Mouse (Mus musculus) heart, embryonic 11.5 days (tissue): ENCODE results near the gene Btnl1. TPM values are rescaled to one million over a fixed set of nuclear protein-coding genes. Genes with fewer than 3 reads are reported as not detected.

ENCODE experiments used
- ATAC-seq: fragments of 200-750 bp; cut with Nextera tagmentation; replicated peaks from 2 replicates; pipeline ENCODE4 v1.8.0; 2017; ENCODE audit warnings: moderate library complexity; ENCODE audit not compliant: insufficient number of reproducible peaks, low FRiP score, low TSS enrichment
- H3K27ac ChIP-seq: fragments of 300-500 bp; sonication (generic); 2 replicates; pipeline ENCODE4 v1.5.1; 2014; ENCODE audit warnings: mild to moderate bottlenecking, low read depth, low read length
- H3K27me3 ChIP-seq: fragments of 300-500 bp; sonication (generic); 2 replicates; pipeline ENCODE4 v1.6.1; 2014; ENCODE audit warnings: mild to moderate bottlenecking, low read length, mixed read lengths; ENCODE audit not compliant: control insufficient read depth, insufficient read depth
- H3K36me3 ChIP-seq: fragments of 300-500 bp; sonication (generic); 2 replicates; pipeline ENCODE4 v1.6.1; 2014; ENCODE audit warnings: mild to moderate bottlenecking, low read length, moderate library complexity, mixed read lengths; ENCODE audit not compliant: control insufficient read depth, insufficient read depth
- H3K4me1 ChIP-seq: fragments of 300-500 bp; sonication (generic); 2 replicates; pipeline ENCODE4 v1.6.1; 2014; ENCODE audit warnings: low read length; ENCODE audit not compliant: control insufficient read depth, insufficient read depth
- H3K4me2 ChIP-seq: fragments of 300-500 bp; sonication (generic); 2 replicates; pipeline ENCODE4 v1.6.1; 2014; ENCODE audit warnings: mild to moderate bottlenecking, moderate library complexity
- H3K4me3 ChIP-seq: fragments of 300-500 bp; sonication (generic); 2 replicates; pipeline ENCODE4 v1.5.1; 2014; ENCODE audit warnings: low read depth, low read length
- H3K9ac ChIP-seq: fragments of 300-500 bp; sonication (generic); 2 replicates; pipeline ENCODE4 v1.6.1; 2014; ENCODE audit warnings: mild to moderate bottlenecking, low read depth, low read length, moderate library complexity
- H3K9me3 ChIP-seq: fragments of 300-500 bp; sonication (generic); replicated peaks from 2 replicates; pipeline ENCODE4 v1.6.1; 2016; ENCODE audit warnings: low read length; ENCODE audit not compliant: control insufficient read depth
- WGBS: fragments of 180-500 bp; shearing (Covaris S2); extraction: QIAGEN DNeasy Blood & Tissue Kit; methylation state at CpG from one replicate; pipeline ENCODE4 v1.1.7; 2014; ENCODE audit not compliant: insufficient replicate concordance; 5-methylcytosine and 5-hydroxymethylcytosine counted together
- polyA plus RNA-seq: library from polyadenylated mRNA; unstranded; fragments of >200 nt; fragmentation: Nextera tagmentation; extraction: Ambion mirVana; gene quantifications from 2 replicates; pipeline ENCODE4 v1.2.1, GENCODE M21; 2014

Btnl1 gene
- polyA plus RNA-seq, 1 experiment from 2014 or later = not detected

DNA sequence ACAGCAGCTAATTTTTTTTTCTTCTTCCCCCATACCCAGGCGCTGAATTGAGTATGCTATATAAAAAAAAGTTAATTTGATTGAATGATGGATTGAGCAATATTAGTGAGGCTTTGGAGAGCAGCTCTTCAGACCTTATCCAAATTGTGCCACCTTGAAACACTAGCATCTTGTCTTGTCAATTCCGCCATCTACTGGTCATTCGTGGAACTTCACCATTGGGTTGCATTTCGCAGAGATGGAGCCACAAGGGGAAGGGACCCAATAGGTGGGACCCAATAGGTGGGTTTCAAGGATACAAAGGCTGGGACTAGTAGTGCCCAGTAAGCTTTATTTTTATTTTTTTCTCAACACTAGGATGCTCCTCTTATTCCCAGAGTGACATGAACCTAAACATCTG, 27.5 kb upstream of the Btnl1 start:
- H3K4me3 ChIP-seq = no peak overlapping the region
- 1% methylated on average over 4 of the region's 4 CpGs for WGBS
- H3K4me1 ChIP-seq = no peaks in the 10 kb centered on the region
- H3K9me3 ChIP-seq = no peaks in the 10 kb centered on the region
- H3K36me3 ChIP-seq = no peaks in the 10 kb centered on the region
- no peak for ATAC-seq
- H3K27me3 ChIP-seq = no peaks in the 10 kb centered on the region; the same call in 1 of the 2 replicates
- H3K4me2 ChIP-seq = no peak overlapping the region
- H3K9ac ChIP-seq = no peak overlapping the region
- H3K27ac ChIP-seq = no peak overlapping the region

DNA sequence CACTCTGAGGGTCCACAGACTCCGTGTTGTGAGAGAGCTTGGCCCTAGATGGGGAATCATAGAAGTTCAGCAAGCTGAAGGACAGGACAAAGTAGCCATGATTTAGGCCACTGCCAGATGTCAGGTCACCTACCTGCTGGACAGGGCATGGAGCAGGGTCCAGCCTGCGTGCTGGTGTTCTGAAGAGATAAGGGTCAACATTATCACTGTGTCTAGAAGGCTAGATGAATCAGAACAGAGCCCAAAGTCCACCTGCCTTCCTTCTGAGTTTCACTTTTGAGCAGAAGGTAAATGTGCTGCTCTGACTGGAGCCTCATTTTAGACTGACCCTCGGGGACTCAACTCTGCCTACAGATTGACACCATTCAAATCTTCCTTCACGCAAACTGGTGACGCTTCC, 22.4 kb upstream of the Btnl1 start, which contains the start of gene Btnl2:
Btnl2 (plus strand) TSS at position 284 of the 400 bp plus-strand sequence.
- WGBS = 86% methylated on average over 5 of the region's 5 CpGs
- ATAC-seq = no peak

DNA sequence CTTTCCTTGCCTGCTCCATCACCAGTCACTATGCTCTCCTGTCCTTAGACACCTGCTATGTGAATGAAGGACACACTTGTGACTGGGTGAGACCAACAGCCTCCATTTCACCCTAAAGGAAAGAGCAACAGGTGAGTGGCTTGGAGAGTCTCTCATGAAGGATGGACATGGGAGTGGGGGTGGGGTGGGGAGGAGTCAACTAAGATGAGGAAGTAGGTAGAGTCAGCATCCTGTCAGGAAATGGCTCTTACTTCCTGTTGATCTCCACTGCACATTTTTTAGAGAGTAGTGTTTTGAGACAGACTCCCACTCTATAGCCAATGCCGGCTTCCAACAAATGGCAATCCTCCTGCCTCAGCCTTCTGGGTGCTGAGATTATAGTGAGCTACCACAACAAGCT, 22.0 kb upstream of the Btnl1 start:
- Histone ChIP-seq H3K27ac (no peak overlapping the region), H3K27me3 (no peaks in the 10 kb centered on the region), H3K9me3 (no peaks in the 10 kb centered on the region), H3K4me3 (no peak overlapping the region), H3K4me1 (no peaks in the 10 kb centered on the region), H3K36me3 (no peaks in the 10 kb centered on the region), H3K4me2 (no peak overlapping the region), H3K9ac (no peak overlapping the region)
- 77% methylated on average over 1 of the region's 1 CpGs for WGBS
- ATAC-seq = no peak

More for the DNA sequence above, 22.4 kb upstream of the Btnl1 start, which contains the start of gene Btnl2:
- Histone ChIP-seq H3K27ac (no peak within 1 kb of the TSS), H3K4me3 (no peak within 1 kb of the TSS), H3K9me3 (no peaks in the 10 kb centered on the region), H3K36me3 (no peaks in the 10 kb centered on the region), H3K9ac (no peak within 1 kb of the TSS), H3K4me1 (no peaks in the 10 kb centered on the region), H3K27me3 (no peaks in the 10 kb centered on the region), H3K4me2 (no peak within 1 kb of the TSS)

DNA sequence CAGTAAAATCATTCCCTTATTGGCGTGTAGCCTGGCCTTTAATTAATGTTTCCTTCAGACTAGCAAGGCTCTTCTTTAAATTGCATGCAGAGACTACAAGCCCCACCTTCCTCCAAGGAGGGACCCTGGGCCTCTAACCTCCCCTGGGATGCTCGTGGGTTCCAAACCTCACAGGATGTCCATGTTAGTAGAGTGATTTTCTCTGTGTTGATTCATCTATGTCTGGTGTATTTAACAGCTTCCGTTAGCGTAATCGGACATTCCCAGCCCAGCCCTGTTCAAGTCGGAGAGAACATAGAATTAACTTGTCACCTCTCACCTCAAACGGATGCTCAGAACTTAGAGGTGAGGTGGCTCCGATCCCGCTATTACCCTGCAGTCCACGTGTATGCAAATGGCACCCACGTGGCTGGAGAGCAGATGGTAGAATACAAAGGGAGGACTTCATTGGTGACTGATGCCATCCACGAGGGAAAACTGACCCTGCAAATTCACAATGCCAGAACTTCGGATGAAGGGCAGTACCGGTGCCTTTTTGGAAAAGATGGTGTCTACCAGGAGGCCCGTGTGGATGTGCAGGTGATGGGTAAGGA, 13.9 kb upstream of the Btnl1 start:
- Histone ChIP-seq H3K4me3 (no peak overlapping the region), H3K9me3 (no peaks in the 10 kb centered on the region), H3K4me2 (no peak overlapping the region), H3K9ac (no peak overlapping the region), H3K4me1 (no peaks in the 10 kb centered on the region), H3K36me3 (no peaks in the 10 kb centered on the region), H3K27me3 (no peaks in the 10 kb centered on the region), H3K27ac (no peak overlapping the region)
- no peak for ATAC-seq
- 76% methylated on average over 15 of the region's 15 CpGs for WGBS

DNA sequence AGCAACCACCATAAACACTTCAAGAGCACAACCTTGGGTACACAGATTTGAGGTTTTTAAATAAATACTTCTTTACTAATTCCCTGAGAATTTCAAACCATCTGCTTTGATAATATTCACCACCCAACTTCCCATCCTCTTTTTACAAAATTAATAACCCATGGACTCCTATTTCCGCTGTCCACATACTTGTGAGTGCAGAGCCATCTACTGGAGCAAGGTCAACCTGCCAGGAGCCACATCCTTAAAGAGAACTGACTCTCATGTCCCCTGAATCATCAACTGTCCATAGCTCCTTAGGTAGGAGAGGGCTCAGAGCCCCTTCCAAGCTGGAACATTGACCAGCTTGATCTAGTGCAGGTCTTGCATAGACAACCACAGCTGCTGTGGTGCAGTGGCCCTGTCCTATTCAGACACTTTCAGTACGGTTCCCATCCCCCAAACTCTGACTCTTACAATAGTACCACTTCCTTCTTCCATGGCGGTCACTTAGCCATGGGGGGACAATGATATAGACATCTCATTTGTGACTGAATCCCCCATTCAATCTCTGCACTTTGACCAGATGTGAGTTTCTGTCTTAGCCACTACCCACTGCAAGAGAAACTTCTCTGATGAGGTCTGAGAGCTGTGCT, 13.1 kb upstream of the Btnl1 start:
- Histone ChIP-seq H3K4me3 (no peak overlapping the region), H3K27me3 (no peaks in the 10 kb centered on the region), H3K9me3 (no peaks in the 10 kb centered on the region), H3K4me2 (no peak overlapping the region), H3K9ac (no peak overlapping the region), H3K27ac (no peak overlapping the region), H3K4me1 (no peaks in the 10 kb centered on the region), H3K36me3 (no peaks in the 10 kb centered on the region)
- 70% methylated on average over 3 of the region's 3 CpGs for WGBS
- no peak for ATAC-seq

DNA sequence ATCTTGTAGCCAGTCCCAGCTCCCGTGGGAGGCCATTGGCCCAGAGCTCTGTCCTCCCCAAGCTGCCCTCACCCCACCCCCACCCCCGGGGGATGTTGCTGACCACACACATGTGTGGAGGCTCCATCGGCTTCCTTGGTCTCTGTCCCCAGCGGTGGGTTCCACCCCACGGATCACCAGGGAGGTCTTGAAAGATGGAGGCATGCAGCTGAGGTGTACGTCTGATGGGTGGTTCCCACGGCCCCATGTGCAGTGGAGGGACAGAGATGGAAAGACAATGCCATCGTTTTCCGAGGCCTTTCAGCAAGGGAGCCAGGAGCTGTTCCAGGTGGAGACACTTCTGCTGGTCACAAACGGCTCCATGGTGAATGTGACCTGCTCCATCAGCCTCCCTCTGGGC, 11.9 kb upstream of the Btnl1 start:
- Histone ChIP-seq H3K4me1 (no peaks in the 10 kb centered on the region), H3K9me3 (no peaks in the 10 kb centered on the region), H3K27ac (no peak overlapping the region), H3K4me3 (no peak overlapping the region), H3K27me3 (no peaks in the 10 kb centered on the region), H3K9ac (no peak overlapping the region), H3K36me3 (no peaks in the 10 kb centered on the region), H3K4me2 (no peak overlapping the region)
- no peak for ATAC-seq
- 75% methylated on average over 10 of the region's 10 CpGs for WGBS

DNA sequence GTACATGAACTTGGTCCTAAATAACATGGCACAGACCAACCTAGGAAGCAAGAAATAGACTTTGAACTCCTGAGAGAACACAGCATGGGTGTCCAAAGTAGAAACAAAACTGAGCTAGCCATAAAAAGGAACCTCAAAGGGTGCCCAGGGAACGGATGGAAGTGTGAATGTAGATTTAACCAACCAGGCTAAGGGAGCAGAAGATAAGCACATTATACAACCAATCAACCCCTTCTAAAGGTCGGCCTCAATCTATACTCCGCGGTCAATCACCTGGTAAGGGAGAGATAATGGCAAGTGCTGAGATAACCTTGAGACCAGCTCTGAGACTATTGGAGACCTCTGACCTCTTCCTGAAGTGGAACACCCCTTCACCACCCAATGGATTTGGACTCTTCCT, 6.4 kb upstream of the Btnl1 start:
- no peak for ATAC-seq
- 53% methylated on average over 4 of the region's 4 CpGs for WGBS
- Histone ChIP-seq H3K9me3 (no peaks in the 10 kb centered on the region), H3K4me3 (no peak overlapping the region), H3K4me1 (no peaks in the 10 kb centered on the region), H3K27ac (no peak overlapping the region), H3K36me3 (no peaks in the 10 kb centered on the region), H3K4me2 (no peak overlapping the region), H3K9ac (no peak overlapping the region), H3K27me3 (no peaks in the 10 kb centered on the region)

DNA sequence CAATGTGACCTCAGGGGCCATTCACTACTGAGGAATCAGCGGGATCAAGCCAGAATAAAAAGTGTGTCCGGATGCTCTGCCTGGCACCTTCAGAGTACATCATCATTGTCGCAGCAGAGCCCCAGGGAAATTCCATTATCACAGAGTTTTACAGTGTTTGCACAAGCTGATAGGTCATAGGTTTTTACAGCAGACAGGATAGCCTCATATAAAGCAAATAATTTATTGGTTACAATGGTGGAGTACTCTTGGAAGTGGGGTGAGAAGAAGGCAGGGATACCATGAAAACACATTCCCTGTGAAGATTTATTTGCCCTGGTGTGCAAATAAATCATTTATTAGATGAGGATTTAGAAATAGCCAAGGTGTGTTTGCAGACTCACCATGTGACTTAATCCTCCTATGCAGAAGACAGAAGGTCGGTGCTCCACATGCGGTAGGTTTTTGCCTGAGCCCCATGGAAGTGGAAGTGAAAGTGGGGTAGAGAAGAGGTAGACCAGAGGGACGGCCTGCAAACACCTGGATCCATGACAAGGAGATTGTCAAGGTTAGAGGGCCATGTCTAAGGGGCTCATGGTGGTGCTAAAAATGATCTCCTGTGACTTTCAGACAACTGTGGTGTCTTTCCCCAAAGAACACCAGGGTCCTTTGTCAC, 3.8 kb upstream of the Btnl1 start:
- Histone ChIP-seq H3K9me3 (no peaks in the 10 kb centered on the region), H3K27ac (no peak overlapping the region), H3K4me2 (no peak overlapping the region), H3K4me1 (no peaks in the 10 kb centered on the region), H3K9ac (no peak overlapping the region), H3K36me3 (no peaks in the 10 kb centered on the region), H3K27me3 (no peaks in the 10 kb centered on the region), H3K4me3 (no peak overlapping the region)
- 77% methylated on average over 6 of the region's 6 CpGs for WGBS
- ATAC-seq = no peak
